ENCODE assay signal across 7 mouse cellular contexts in genomic region chr6:108829386-108830370, GRCm38 (mm10). TPM values are rescaled to one million over a fixed set of nuclear protein-coding genes. Genes with fewer than 3 reads are reported as not detected.
DNase-seq lines count a peak whose midpoint lies in the region; ATAC-seq lines count a peak whose summit lies in the region.

No protein-coding gene starts in this region.

- no peaks in the 10 kb centered on the region for H3K27me3 ChIP-seq in embryonic facial prominence, embryonic 15.5 days
- H3K27me3 ChIP-seq in limb, embryonic 10.5 days (ENCODE audit: low read depth, poor library complexity, severe bottlenecking) = no peaks in the 10 kb centered on the region
- no peaks in the 10 kb centered on the region for H3K27me3 ChIP-seq in midbrain, embryonic 11.5 days (ENCODE audit: control insufficient read depth, insufficient read depth, low read length)

- no peaks in the 10 kb centered on the region for H3K9me3 ChIP-seq in embryonic facial prominence, embryonic 15.5 days (replicated peaks)
- no peaks in the 10 kb centered on the region for H3K9me3 ChIP-seq in limb, embryonic 10.5 days (replicated peaks)
- no peaks in the 10 kb centered on the region for H3K9me3 ChIP-seq in midbrain, embryonic 11.5 days (ENCODE audit: control insufficient read depth, low read length)

- DNase-seq in CD4-positive helper T cell, adult 2 months (ENCODE audit: low read depth, low spot score) = peak; percentile 28
- peak; percentile 14 for DNase-seq in ZHBTc4 (ENCODE audit: low read depth, low spot score)
- DNase-seq in heart, postnatal 25 days (ENCODE audit: low spot score) = peak; percentile 17
- peak; percentile 41 for DNase-seq in limb, embryonic 10.5 days (ENCODE audit: low spot score)
- DNase-seq in midbrain, embryonic 11.5 days (ENCODE audit: low spot score, missing footprints) = peak; percentile 92
- DNase-seq in urinary bladder, postnatal 25 days (ENCODE audit: low spot score) = peak; percentile 11

- peaks cover 16% of the 10 kb centered on the region for H3K4me1 ChIP-seq in embryonic facial prominence, embryonic 15.5 days
- peaks cover 19% of the 10 kb centered on the region for H3K4me1 ChIP-seq in limb, embryonic 10.5 days
- peaks cover 15% of the 10 kb centered on the region for H3K4me1 ChIP-seq in midbrain, embryonic 11.5 days (ENCODE audit: control insufficient read depth, insufficient read depth, low read length)

- 21% methylated on average over 22 of the region's 22 CpGs for WGBS in embryonic facial prominence, embryonic 15.5 days
- 21% methylated on average over 22 of the region's 22 CpGs for WGBS in limb, embryonic 10.5 days
- WGBS in midbrain, embryonic 11.5 days = 31% methylated on average over 22 of the region's 22 CpGs

- peak overlapping the region; percentile 82 for H3K4me2 ChIP-seq in embryonic facial prominence, embryonic 15.5 days (replicated peaks)
- H3K4me2 ChIP-seq in midbrain, embryonic 11.5 days = peak overlapping the region; percentile 91

- H3K4me3 ChIP-seq in embryonic facial prominence, embryonic 15.5 days (replicated peaks) = peak overlapping the region; percentile 89
- peak overlapping the region; percentile 91 for H3K4me3 ChIP-seq in limb, embryonic 10.5 days
- peak overlapping the region; percentile 86 for H3K4me3 ChIP-seq in midbrain, embryonic 11.5 days (ENCODE audit: low read depth, low read length)

- intact Hi-C loops in heart, postnatal 25 days (cut with DNase I) = loop anchor here (2.0 kb wide), 1 partner anchor 47 kb away; the partner anchor contains the start of gene Arl8b

- peak overlapping the region; percentile 89; the same call in 1 of the 2 replicates for H3K27ac ChIP-seq in embryonic facial prominence, embryonic 15.5 days (replicated peaks)
- peak overlapping the region; percentile 96 for H3K27ac ChIP-seq in limb, embryonic 10.5 days
- H3K27ac ChIP-seq in midbrain, embryonic 11.5 days (ENCODE audit: low read depth, low read length) = no peak overlapping the region

- H3K9ac ChIP-seq in embryonic facial prominence, embryonic 15.5 days = peak overlapping the region; percentile 86
- peak overlapping the region; percentile 91 for H3K9ac ChIP-seq in midbrain, embryonic 11.5 days (ENCODE audit: low read length)

- H3K36me3 ChIP-seq in embryonic facial prominence, embryonic 15.5 days = no peaks in the 10 kb centered on the region
- H3K36me3 ChIP-seq in limb, embryonic 10.5 days = peaks cover 4% of the 10 kb centered on the region; the same call in 1 of the 2 replicates
- H3K36me3 ChIP-seq in midbrain, embryonic 11.5 days (ENCODE audit: control insufficient read depth, insufficient read depth, low read length) = no peaks in the 10 kb centered on the region

- no peak for ATAC-seq in embryonic facial prominence, embryonic 15.5 days (ENCODE audit: insufficient number of reproducible peaks, low FRiP score, low TSS enrichment, low read depth)
- ATAC-seq in midbrain, embryonic 11.5 days (ENCODE audit: low FRiP score) = no peak

RNA-seq across cellular contexts. Expression of gene Edem1, which starts 1.2 kb away (rescaled TPM):
- polyA plus RNA-seq in embryonic facial prominence, embryonic 15.5 days (2015; fragmentation: Nextera tagmentation; extraction: Ambion mirVana) = 20.8 and 22.0 TPM in 2 replicates
- total RNA-seq in heart, postnatal 25 days (2021) = 10 to 100 TPM; 12.3 to 14.1 TPM
- polyA plus RNA-seq in limb, embryonic 10.5 days (2016; fragmentation: Nextera tagmentation; extraction: Ambion mirVana) = 19.7 and 21.5 TPM in 2 replicates
- 20.5 and 21.7 TPM in 2 replicates for polyA plus RNA-seq in midbrain, embryonic 11.5 days (2014; fragmentation: Nextera tagmentation; extraction: Ambion mirVana)

RNA-seq across cellular contexts. Expression of gene Arl8b, which starts 46.8 kb away (rescaled TPM):
- 76.4 and 83.7 TPM in 2 replicates for polyA plus RNA-seq in embryonic facial prominence, embryonic 15.5 days (2015; fragmentation: Nextera tagmentation; extraction: Ambion mirVana)
- total RNA-seq in heart, postnatal 25 days (2021) = 10 to 100 TPM; 86.9 to 92.9 TPM
- polyA plus RNA-seq in limb, embryonic 10.5 days (2016; fragmentation: Nextera tagmentation; extraction: Ambion mirVana) = 55.1 and 64.3 TPM in 2 replicates
- 84.3 and 94.5 TPM in 2 replicates for polyA plus RNA-seq in midbrain, embryonic 11.5 days (2014; fragmentation: Nextera tagmentation; extraction: Ambion mirVana)

Comparison
In these comparisons a context has a peak if more than half of its experiments do, and no peak if none do; other contexts are left out.
1. DNase-seq: peak in every context shown above with its lines; median percentile 92 in midbrain, embryonic 11.5 days; 41 in limb, embryonic 10.5 days; 28 in CD4-positive helper T cell, adult 2 months; 17 in heart, postnatal 25 days; 14 in ZHBTc4; 11 in urinary bladder, postnatal 25 days.